Mouse (Mus musculus) heart, embryonic 14.5 days (tissue): ENCODE results near the gene Cep72. TPM values are rescaled to one million over a fixed set of nuclear protein-coding genes. Genes with fewer than 3 reads are reported as not detected.
"Not testable (repeated sequence)": the region's sequence is repeated elsewhere in the genome, so short reads cannot be mapped to it uniquely, and the experiment has no call there.

Experiments used
- ATAC-seq: fragments of 200-750 bp; cut with Nextera tagmentation; 2 replicates; pipeline ENCODE4 v1.8.0; 2017; ENCODE audit warnings: low read depth, moderate TSS enrichment; ENCODE audit not compliant: insufficient number of reproducible peaks, insufficient read depth, low FRiP score
- H3K27ac ChIP-seq, 2 experiments: fragments of 200-500 bp in 1 of 2; fragments of 300-500 bp in 1 of 2; sonication (generic) in 1 of 2; replicated peaks in 1 of 2; 2 replicates each; pipeline ENCODE4 v1.5.1; 2012 to 2014; ENCODE audit warnings: low read depth in 2 of 2, low read length in 2 of 2, control low read depth in 1 of 2, mild to moderate bottlenecking in 1 of 2, mixed read lengths in 1 of 2; ENCODE audit not compliant: control insufficient read depth in 1 of 2, insufficient read depth in 1 of 2
- H3K27me3 ChIP-seq: fragments of 300-500 bp; sonication (generic); 2 replicates; pipeline ENCODE4 v1.6.1; 2014; ENCODE audit warnings: mild to moderate bottlenecking, low read length, control low read depth; ENCODE audit not compliant: control insufficient read depth, insufficient read depth
- H3K36me3 ChIP-seq: fragments of 300-500 bp; sonication (generic); 2 replicates; pipeline ENCODE4 v1.6.1; 2014; ENCODE audit warnings: mild to moderate bottlenecking, control low read depth, low read length, mixed read lengths; ENCODE audit not compliant: control insufficient read depth, insufficient read depth
- H3K4me1 ChIP-seq, 2 experiments: fragments of 200-500 bp in 1 of 2; fragments of 300-500 bp in 1 of 2; sonication (generic) in 1 of 2; 2 replicates each; pipeline ENCODE4 v1.6.1; 2012 to 2014; ENCODE audit warnings: low read length in 2 of 2, control low read depth in 1 of 2, mixed read lengths in 1 of 2; ENCODE audit not compliant: control insufficient read depth in 2 of 2, insufficient read depth in 2 of 2
- H3K4me2 ChIP-seq: fragments of 300-500 bp; sonication (generic); 2 replicates; pipeline ENCODE4 v1.6.1; 2014; ENCODE audit warnings: mild to moderate bottlenecking, low read length
- H3K4me3 ChIP-seq, 2 experiments: fragments of 200-500 bp in 1 of 2; fragments of 300-500 bp in 1 of 2; sonication (generic) in 1 of 2; 2 replicates each; pipeline ENCODE4 v1.5.1; 2012 to 2014; ENCODE audit warnings: low read length in 2 of 2, mild to moderate bottlenecking in 2 of 2, control low read depth in 1 of 2, low read depth in 1 of 2, moderate library complexity in 1 of 2; ENCODE audit not compliant: control insufficient read depth in 1 of 2, insufficient read depth in 1 of 2
- H3K9ac ChIP-seq: fragments of 300-500 bp; sonication (generic); 2 replicates; pipeline ENCODE4 v1.6.1; 2014; ENCODE audit warnings: mild to moderate bottlenecking, low read length
- H3K9me3 ChIP-seq: fragments of 300-500 bp; sonication (generic); 2 replicates; pipeline ENCODE4 v1.6.1; 2016; ENCODE audit warnings: low read length, control low read depth; ENCODE audit not compliant: control insufficient read depth
- WGBS: fragments of 180-500 bp; shearing (Covaris S2); extraction: QIAGEN DNeasy Blood & Tissue Kit; methylation state at CpG from one replicate; pipeline ENCODE4 v1.1.7; 2014; 5-methylcytosine and 5-hydroxymethylcytosine counted together
- polyA plus RNA-seq: library from polyadenylated mRNA; unstranded; fragments of >200 nt; fragmentation: Nextera tagmentation; extraction: Ambion mirVana; gene quantifications from 2 replicates; pipeline ENCODE4 v1.2.1, GENCODE M21; 2014

Gene Cep72
- polyA plus RNA-seq, 1 experiment from 2014 or later: 12.3 TPM

DNA sequence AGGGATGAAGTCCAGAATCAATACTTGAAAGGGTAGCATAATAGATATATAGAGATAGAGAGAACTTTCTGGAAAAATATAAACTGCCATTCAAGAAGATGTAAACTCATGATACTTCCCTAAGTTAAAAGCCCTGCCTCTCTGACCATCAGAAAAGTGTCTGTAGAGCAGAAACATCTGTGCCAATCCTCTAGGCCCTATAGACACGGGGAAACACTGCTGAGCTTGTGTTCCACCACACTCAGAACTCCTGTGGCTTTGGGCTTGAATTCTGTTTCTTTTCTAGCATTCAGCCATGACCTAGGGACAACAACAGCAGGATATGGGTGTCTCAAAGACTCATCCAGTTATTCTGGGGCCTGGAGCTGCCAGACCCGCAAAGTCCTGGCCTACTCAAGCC lies 33.8 kb upstream of the Cep72 start:
- WGBS: 58% methylated on average over 2 of the region's 2 CpGs
- Histone ChIP-seq H3K9me3 (no peaks in the 10 kb centered on the region), H3K27ac (no peak overlapping the region), H3K4me2 (no peak overlapping the region), H3K9ac (no peak overlapping the region), H3K4me3 (no peak overlapping the region), H3K4me1 (peaks cover 7 to 18% of the 10 kb centered on the region in 2 experiments), H3K36me3 (no peaks in the 10 kb centered on the region), H3K27me3 (no peaks in the 10 kb centered on the region)
- ATAC-seq: no peak

DNA sequence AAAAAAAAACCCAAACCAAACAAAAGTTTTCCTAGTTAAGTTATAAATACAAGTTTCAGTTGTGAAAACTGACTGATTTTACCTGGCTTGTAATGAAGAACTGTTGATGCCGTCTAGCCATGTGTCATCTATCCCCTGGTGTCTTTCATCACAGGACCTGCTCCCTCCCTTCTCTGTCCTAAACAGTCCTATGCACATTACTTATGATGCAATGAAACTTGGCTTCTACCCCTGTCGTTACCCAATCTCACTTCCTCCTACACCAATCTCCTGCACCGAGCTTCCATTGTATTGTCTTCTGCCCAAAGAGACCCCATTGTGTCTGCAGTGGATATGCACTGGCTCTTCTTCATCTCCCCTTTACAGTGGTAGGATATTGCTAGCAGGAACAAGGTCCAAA lies 28.2 kb upstream of the Cep72 start:
- ATAC-seq: no peak

DNA sequence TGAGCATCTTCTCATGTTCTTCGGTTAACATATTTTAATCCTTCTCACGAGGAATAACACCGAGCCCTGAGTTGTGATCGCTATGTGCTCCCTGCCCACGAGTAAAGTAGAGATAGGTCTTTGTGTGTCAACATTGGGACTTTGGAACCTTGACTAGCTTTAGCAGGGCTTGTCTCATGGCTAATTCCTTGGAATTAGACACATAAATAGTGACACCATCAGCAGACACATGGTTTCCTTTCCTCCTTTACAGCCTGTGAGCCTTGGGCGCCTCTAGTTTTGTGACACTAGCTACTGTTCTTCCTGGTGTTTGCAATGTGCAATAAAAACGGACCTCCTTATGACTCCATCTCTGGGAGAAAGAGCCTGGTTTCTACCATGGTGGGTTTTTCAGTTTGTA lies 11.3 kb upstream of the Cep72 start:
- H3K9ac ChIP-seq: no peak overlapping the region
- H3K27me3 ChIP-seq: no peaks in the 10 kb centered on the region
- H3K4me3 ChIP-seq: no peak overlapping the region
- H3K4me1 ChIP-seq: no peaks in the 10 kb centered on the region
- 84% methylated on average over 7 of the region's 7 CpGs for WGBS
- no peaks in the 10 kb centered on the region for H3K36me3 ChIP-seq
- H3K4me2 ChIP-seq: no peak overlapping the region
- ATAC-seq: no peak
- no peaks in the 10 kb centered on the region for H3K9me3 ChIP-seq
- H3K27ac ChIP-seq: no peak overlapping the region

More for the DNA sequence above, 28.2 kb upstream of the Cep72 start:
- Histone ChIP-seq H3K27me3 (no peaks in the 10 kb centered on the region), H3K4me3 (no peak overlapping the region), H3K9ac (no peak overlapping the region), H3K4me2 (no peak overlapping the region), H3K36me3 (no peaks in the 10 kb centered on the region), H3K4me1 (peaks cover 2 to 4% of the 10 kb centered on the region in 2 experiments; a peak in 2 of 4 replicates), H3K9me3 (no peaks in the 10 kb centered on the region), H3K27ac (no peak overlapping the region)
- WGBS: 62% methylated on average over 3 of the region's 3 CpGs

DNA sequence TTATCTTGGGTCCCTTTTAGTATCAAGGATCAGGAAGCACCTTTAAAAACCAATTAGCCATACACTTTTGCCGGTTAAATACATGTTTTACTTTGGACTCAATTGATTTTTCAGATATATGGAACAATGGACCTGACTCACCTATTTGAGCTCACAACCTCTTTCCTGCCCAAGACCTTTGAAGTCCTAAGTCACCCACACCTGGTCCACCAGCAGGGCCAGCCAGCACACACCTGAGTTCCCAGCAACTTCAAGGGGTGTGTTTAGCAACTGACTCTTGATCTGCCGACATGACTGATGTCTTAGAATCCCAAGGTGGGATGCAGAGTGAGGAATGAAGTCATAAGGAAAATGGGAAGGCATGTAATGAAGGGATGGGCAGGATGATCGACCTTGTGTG lies 9.6 kb upstream of the Cep72 start:
- no peak overlapping the region for H3K4me2 ChIP-seq
- 63% methylated on average over 3 of the region's 3 CpGs for WGBS
- no peak overlapping the region for H3K4me3 ChIP-seq
- H3K9ac ChIP-seq: no peak overlapping the region
- no peaks in the 10 kb centered on the region for H3K27me3 ChIP-seq
- H3K9me3 ChIP-seq: no peaks in the 10 kb centered on the region
- no peak overlapping the region for H3K27ac ChIP-seq
- H3K36me3 ChIP-seq: no peaks in the 10 kb centered on the region
- no peak for ATAC-seq
- no peaks in the 10 kb centered on the region for H3K4me1 ChIP-seq

DNA sequence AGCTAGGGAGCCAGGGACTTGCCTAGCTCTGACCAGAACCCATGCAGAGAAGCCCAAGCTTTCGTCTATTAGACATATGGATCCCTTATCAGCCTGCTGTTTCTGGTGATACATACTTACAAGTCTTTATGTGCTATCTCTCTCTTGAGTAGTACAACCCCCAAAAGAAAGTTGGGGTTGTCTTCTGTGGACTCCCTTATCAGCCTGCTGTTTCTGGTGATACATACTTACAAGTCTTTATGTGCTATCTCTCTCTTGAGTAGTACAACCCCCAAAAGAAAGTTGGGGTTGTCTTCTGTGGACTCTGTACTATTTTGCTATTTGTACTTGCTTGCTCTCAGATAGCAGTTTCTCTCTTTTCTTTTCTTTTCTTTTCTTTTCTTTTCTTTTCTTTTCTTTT lies 9.1 kb upstream of the Cep72 start:
- H3K4me2 ChIP-seq, H3K27ac ChIP-seq, H3K9me3 ChIP-seq, H3K9ac ChIP-seq, H3K27me3 ChIP-seq, H3K4me1 ChIP-seq, H3K4me3 ChIP-seq, H3K36me3 ChIP-seq, ATAC-seq: not testable (repeated sequence)
- WGBS: 33% methylated on average over 1 of the region's 1 CpGs

DNA sequence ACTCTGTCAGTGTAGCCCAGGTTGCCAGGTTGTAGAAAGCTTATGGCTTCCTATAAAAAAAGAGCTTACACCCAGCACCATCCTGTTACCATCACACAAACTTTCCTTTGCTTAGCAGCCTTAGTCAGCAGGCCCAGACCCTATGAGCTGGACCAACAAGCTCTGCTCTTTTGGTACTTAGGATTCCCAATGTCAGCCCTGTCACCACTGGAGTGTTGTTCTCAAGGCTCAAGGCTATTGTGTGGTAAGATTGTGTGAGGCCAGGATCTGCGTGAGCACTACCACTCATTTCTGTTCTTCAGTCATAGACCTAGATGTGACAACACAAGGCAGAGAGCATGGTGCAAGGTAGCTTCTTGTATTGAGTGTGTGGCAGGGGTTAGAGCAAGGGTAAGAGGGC lies 4.5 kb upstream of the Cep72 start:
- Histone ChIP-seq H3K4me2 (no peak overlapping the region), H3K4me1 (no peaks in the 10 kb centered on the region), H3K27me3 (no peaks in the 10 kb centered on the region), H3K9ac (no peak overlapping the region), H3K27ac (no peak overlapping the region), H3K4me3 (no peak overlapping the region), H3K9me3 (no peaks in the 10 kb centered on the region), H3K36me3 (no peaks in the 10 kb centered on the region)
- WGBS: 72% methylated on average over 1 of the region's 1 CpGs
- ATAC-seq: no peak

DNA sequence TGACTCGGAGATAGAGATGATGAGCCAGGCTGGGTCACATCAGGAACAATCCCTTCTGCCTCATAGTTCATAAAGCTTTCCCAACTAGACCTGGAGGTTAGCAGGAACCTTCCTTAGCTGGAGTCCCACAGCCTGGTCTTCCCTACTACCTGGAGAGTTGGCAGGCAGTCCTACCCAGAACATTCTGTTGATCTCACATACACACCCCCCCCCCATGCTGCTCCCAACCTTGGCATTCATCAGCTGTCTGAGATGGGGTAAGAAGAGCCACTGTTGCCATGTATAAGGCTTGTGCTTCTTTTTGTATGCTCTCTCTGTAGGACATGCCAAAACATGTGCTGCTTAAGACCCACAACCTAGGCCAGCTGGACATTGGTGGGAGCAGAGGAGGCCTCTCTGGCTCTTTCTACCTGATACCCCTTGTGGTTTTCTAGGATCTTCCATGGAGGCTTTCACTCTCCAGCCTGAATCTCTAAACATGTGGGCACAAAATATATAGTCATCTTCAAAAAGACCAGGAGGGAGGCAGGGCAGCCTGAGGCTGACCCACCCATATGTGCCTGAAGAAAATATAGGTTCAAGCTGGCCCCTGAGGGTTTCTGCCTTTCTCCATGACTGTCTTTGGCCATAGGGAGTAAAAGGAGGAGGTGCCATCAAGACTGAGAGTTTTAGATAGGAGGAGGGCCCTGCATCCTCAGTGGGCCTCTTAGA lies 1.4 kb upstream of the Cep72 start:
- Histone ChIP-seq H3K27ac (no peak overlapping the region), H3K4me3 (no peak overlapping the region), H3K36me3 (no peaks in the 10 kb centered on the region), H3K4me2 (no peak overlapping the region), H3K9ac (no peak overlapping the region), H3K27me3 (no peaks in the 10 kb centered on the region), H3K9me3 (no peaks in the 10 kb centered on the region), H3K4me1 (no peaks in the 10 kb centered on the region)
- ATAC-seq: no peak
- WGBS: 65% methylated on average over 1 of the region's 1 CpGs
